In the genomic region with DNA sequence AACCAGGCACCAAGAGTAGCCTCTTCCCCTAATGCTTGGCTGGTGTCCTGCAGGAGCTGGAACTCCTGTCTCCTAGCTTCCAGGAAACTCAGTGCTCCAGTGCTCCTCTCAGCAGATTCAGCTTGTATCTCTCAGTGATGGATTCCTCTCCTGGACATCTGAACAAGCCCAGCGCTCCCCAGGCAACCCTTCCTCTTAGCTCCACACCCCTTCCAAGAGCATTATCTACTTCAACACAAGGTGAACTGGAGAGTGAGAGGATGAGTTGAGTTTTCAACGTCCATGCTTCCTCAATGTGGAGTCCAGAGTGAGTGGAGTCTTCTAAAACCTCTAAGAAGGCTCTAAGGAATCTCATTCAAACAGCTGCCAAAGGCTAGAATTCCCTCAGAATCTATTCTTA, we compare ENCODE assay signal across 33 mouse cellular contexts.
DNase-seq lines count a peak whose midpoint lies in the region; ATAC-seq and TF ChIP-seq lines count a peak whose summit lies in the region.
"Had no signal": no experiment of that assay in that cellular context is flagged by ENCODE, and none has a peak within 500 bp of the region (broad histone marks: within the 10 kb centered on the region; RNA-seq: fewer than 3 reads in every experiment).

No protein-coding gene starts in this region.

- intact Hi-C loops in gastrocnemius, adult 2 months (cut with DNase I): no loop called here

- WGBS in embryonic facial prominence, embryonic 10.5 days: 92% methylated on average over 2 of the region's 2 CpGs
- 23% methylated on average over 2 of the region's 2 CpGs for WGBS in liver, embryonic 13.5 days (ENCODE audit: insufficient replicate concordance)

- H3K4me1 ChIP-seq in embryonic facial prominence, embryonic 10.5 days: peaks cover 29% of the 10 kb centered on the region
- peaks cover 40% of the 10 kb centered on the region for H3K4me1 ChIP-seq in liver, embryonic 13.5 days (replicated peaks)

- peaks cover 3% of the 10 kb centered on the region; the same call in 1 of the 2 replicates for H3K9me3 ChIP-seq in embryonic facial prominence, embryonic 10.5 days
- H3K9me3 ChIP-seq in liver, embryonic 13.5 days (replicated peaks): no peaks in the 10 kb centered on the region
- H3K9me3 ChIP-seq: forebrain, embryonic 12.5 days; limb, embryonic 10.5 days; limb, embryonic 15.5 days; neural tube, embryonic 15.5 days had no signal

- DNase-seq in adipocyte (ENCODE audit: low spot score): peak; percentile 8
- DNase-seq in embryonic facial prominence, embryonic 10.5 days (ENCODE audit: low spot score): no peak
- DNase-seq in liver, embryonic 13.5 days: peak; percentile 24
- no peak for DNase-seq in gastrocnemius, adult 2 months
- no peak for DNase-seq in layer of hippocampus, postnatal 36 days
- no peak for DNase-seq in frontal cortex, postnatal 14 days (ENCODE audit: low spot score in 2 of 2)
- DNase-seq: adrenal gland, postnatal 14 days; B cell, adult 2 months; cerebellum, adult 11-12 months; cerebellum, postnatal 10 days; forebrain, postnatal 0 days; gastrocnemius, postnatal 14 days; heart, adult 18-20 months; heart, postnatal 10 days; kidney, adult 8-10 months; kidney, postnatal 4 days; lung, postnatal 36 days; retina, postnatal 1 day; right cerebral cortex, postnatal 14 days; thymus, adult 18-20 months; thymus, postnatal 4 days had no signal

- peaks cover 2% of the 10 kb centered on the region; the same call in 1 of the 2 replicates for H3K36me3 ChIP-seq in embryonic facial prominence, embryonic 10.5 days (replicated peaks)
- H3K36me3 ChIP-seq in liver, embryonic 13.5 days: 0 out of 2 replicates have a peak, but pooled peaks cover 2% of the 10 kb centered on the region
- H3K36me3 ChIP-seq: forebrain, embryonic 12.5 days; heart, embryonic 13.5 days; hindbrain, embryonic 10.5 days; limb, embryonic 10.5 days; limb, embryonic 15.5 days; midbrain, embryonic 13.5 days; neural tube, embryonic 15.5 days had no signal

- 0 out of 2 replicates have a peak overlapping the region, but pooled peaks have one; percentile 15 for H3K4me2 ChIP-seq in liver, embryonic 13.5 days
- H3K4me2 ChIP-seq: forebrain, embryonic 12.5 days; heart, embryonic 13.5 days; limb, embryonic 15.5 days; midbrain, embryonic 13.5 days; neural tube, embryonic 15.5 days had no signal

- no peak overlapping the region; the same call in 1 of the 2 replicates for H3K9ac ChIP-seq in liver, embryonic 13.5 days
- H3K9ac ChIP-seq: forebrain, embryonic 12.5 days; forebrain, postnatal 0 days; heart, embryonic 13.5 days; limb, embryonic 15.5 days; midbrain, embryonic 13.5 days; neural tube, embryonic 15.5 days had no signal

- TF ChIP-seq CTCF in gastrocnemius, adult 2 months (IDR thresholded peaks at IDR 0.05): no peak

- H3K4me3 ChIP-seq in embryonic facial prominence, embryonic 10.5 days: no peak overlapping the region
- no peak overlapping the region for H3K4me3 ChIP-seq in liver, embryonic 13.5 days (replicated peaks)
- no peak overlapping the region for H3K4me3 ChIP-seq in gastrocnemius, adult 2 months
- H3K4me3 ChIP-seq: forebrain, embryonic 12.5 days; heart, embryonic 13.5 days; hindbrain, embryonic 10.5 days; limb, embryonic 10.5 days; limb, embryonic 15.5 days; megakaryocyte, embryonic 14.5 days; midbrain, embryonic 13.5 days; neural tube, embryonic 15.5 days had no signal

- H3K27me3 ChIP-seq in embryonic facial prominence, embryonic 10.5 days (replicated peaks; ENCODE audit: low read depth, poor library complexity, severe bottlenecking): no peaks in the 10 kb centered on the region
- H3K27me3 ChIP-seq in liver, embryonic 13.5 days: no peaks in the 10 kb centered on the region
- H3K27me3 ChIP-seq: forebrain, embryonic 12.5 days; heart, embryonic 13.5 days; limb, embryonic 15.5 days; megakaryocyte, embryonic 14.5 days; midbrain, embryonic 13.5 days; neural tube, embryonic 15.5 days had no signal

- H3K27ac ChIP-seq in embryonic facial prominence, embryonic 10.5 days (replicated peaks): 0 out of 2 replicates have a peak overlapping the region, but pooled peaks have one; percentile 26
- 0 out of 2 replicates have a peak overlapping the region, but pooled peaks have one; percentile 11 for H3K27ac ChIP-seq in liver, embryonic 13.5 days
- H3K27ac ChIP-seq in gastrocnemius, adult 2 months: no peak overlapping the region
- H3K27ac ChIP-seq: forebrain, embryonic 12.5 days; heart, embryonic 13.5 days; hindbrain, embryonic 10.5 days; kidney, postnatal 0 days; limb, embryonic 10.5 days; limb, embryonic 15.5 days; midbrain, embryonic 13.5 days; neural tube, embryonic 15.5 days had no signal

- peak; percentile 70 for ATAC-seq in liver, embryonic 13.5 days (ENCODE audit: low read depth)
- 0 out of 2 replicates have a peak, but pooled peaks have one; percentile 23 for ATAC-seq in megakaryocyte progenitor cell, adult 5-6 weeks (replicated peaks; ENCODE audit: poor library complexity)
- ATAC-seq: activated CD4-positive, CD25-positive, alpha-beta regulatory T cell, adult 4 months; forebrain, postnatal 0 days; hindbrain, embryonic 16.5 days; midbrain, embryonic 13.5 days had no signal

Comparison
In these comparisons a context has a peak if more than half of its experiments do, and no peak if none do; other contexts are left out.
1. DNase-seq: peak in adipocyte (single experiment) and liver, embryonic 13.5 days (single experiment); none in embryonic facial prominence, embryonic 10.5 days (single experiment), gastrocnemius, adult 2 months (single experiment), layer of hippocampus, postnatal 36 days (0 of 2) and frontal cortex, postnatal 14 days (0 of 2).